Mouse (Mus musculus) liver, adult 2 months (tissue): Measurements from ENCODE around the gene Treml1.

ENCODE experiments used
- CTCF ChIP-seq: fragments of 200-500 bp; IDR thresholded peaks from 2 replicates; pipeline ENCODE4 v1.5.1; 2011; ENCODE audit warnings: low read depth, low read length, control low read depth
- POLR2A ChIP-seq: fragments of 200-500 bp; IDR thresholded peaks from 2 replicates; pipeline ENCODE4 v1.6.1; 2011; ENCODE audit warnings: low read length, control low read depth; ENCODE audit not compliant: insufficient read depth; ENCODE audit errors: extremely low read depth

GRCm38 (mm10) chr17:48357892-48358291, 1.8 kb upstream of the Treml1 start:
- no peak for TF ChIP-seq POLR2A
- TF ChIP-seq CTCF = no peak
